Mouse (Mus musculus): ENCODE data around the gene Stt3b. TPM values are rescaled to one million over a fixed set of nuclear protein-coding genes. Genes with fewer than 3 reads are reported as not detected.

Stt3b gene
- polyA plus RNA-seq (2014; fragmentation: Illumina TruSeq; extraction: RNeasy Lipid Tissue Mini Kit (QIAGEN cat#74804); ENCODE audit: low read depth, low replicate concordance): 173 TPM

DNA sequence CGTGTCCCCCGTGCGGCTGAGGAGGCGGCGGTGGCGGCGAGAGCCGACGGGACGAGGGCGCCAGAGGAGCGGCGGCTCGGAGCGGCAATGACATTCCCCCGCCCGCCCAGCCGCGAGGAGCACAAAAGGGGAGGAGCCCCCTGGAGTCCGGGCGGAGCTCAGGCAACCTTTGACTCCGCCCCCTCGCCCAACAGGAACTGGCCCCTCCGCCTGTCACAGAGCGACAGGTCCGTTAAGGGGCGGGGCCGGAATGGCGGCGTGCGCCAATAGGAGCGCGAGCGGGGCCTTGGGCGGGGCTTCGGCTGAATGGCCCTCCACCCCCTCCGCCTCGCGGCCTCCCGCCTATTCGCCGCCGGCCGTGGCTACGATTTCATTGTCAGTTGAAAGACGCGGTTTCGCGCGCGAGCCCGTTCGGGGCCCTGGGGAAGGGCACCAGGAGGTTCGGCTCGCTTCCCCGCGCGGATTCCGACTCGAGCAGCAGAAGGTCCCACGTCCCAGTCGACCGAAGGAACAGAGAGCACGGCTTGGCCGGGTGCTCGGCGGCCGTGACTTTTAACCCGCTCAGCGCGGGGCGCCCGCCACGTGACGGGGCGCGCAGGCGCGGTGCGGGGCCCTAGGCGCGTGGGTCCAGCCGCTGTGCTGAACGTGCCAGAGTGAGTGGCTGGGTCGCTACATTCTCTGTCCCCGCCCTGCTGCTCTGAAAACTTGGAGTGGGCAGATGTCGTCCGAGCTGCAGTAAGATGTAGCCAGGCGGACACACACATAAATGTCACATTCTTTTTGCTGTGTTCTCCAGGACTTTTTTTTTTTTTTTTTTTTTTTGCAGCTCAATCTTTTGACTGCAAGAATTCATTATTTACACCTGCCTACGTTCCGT is at the start of gene Stt3b:
Stt3b (minus strand) TSS at position 76 of the 877 bp plus-strand sequence.

Measured in adrenal gland, adult 10 weeks (tissue).